Mouse (Mus musculus) lung, embryonic 14.5 days (tissue): ENCODE measurements around the gene Med22. TPM values are rescaled to one million over a fixed set of nuclear protein-coding genes. Genes with fewer than 3 reads are reported as not detected.

Source experiments
- ATAC-seq: fragments of 200-750 bp; cut with Nextera tagmentation; 2 replicates; pipeline ENCODE4 v1.8.0; 2017; ENCODE audit warnings: mild to moderate bottlenecking, moderate TSS enrichment, moderate library complexity; ENCODE audit not compliant: insufficient read depth
- DNase-seq: peaks from one replicate; pipeline ENCODE4 v3.0.0-alpha.2; 2015
- H3K27ac ChIP-seq: fragments of 300-500 bp; sonication (generic); 2 replicates; pipeline ENCODE4 v1.5.1; 2014; ENCODE audit warnings: low read depth, mild to moderate bottlenecking, moderate library complexity
- H3K27me3 ChIP-seq: fragments of 300-500 bp; sonication (generic); 2 replicates; pipeline ENCODE4 v1.6.1; 2014; ENCODE audit warnings: low read length, control low read depth; ENCODE audit not compliant: insufficient read depth
- H3K36me3 ChIP-seq: fragments of 300-500 bp; sonication (generic); 2 replicates; pipeline ENCODE4 v1.6.1; 2014; ENCODE audit warnings: control low read depth; ENCODE audit not compliant: insufficient read depth
- H3K4me1 ChIP-seq: fragments of 300-500 bp; sonication (generic); 2 replicates; pipeline ENCODE4 v1.6.1; 2014; ENCODE audit warnings: antibody characterized with exemption, control low read depth; ENCODE audit not compliant: insufficient read depth
- H3K4me2 ChIP-seq: fragments of 300-500 bp; sonication (generic); 2 replicates; pipeline ENCODE4 v1.6.1; 2014; ENCODE audit warnings: mild to moderate bottlenecking
- H3K4me3 ChIP-seq: fragments of 300-500 bp; sonication (generic); 2 replicates; pipeline ENCODE4 v1.5.1; 2014; ENCODE audit warnings: low read depth, low read length
- H3K9ac ChIP-seq: fragments of 300-500 bp; sonication (generic); 2 replicates; pipeline ENCODE4 v1.6.1; 2014
- H3K9me3 ChIP-seq: fragments of 300-500 bp; sonication (generic); 2 replicates; pipeline ENCODE4 v1.6.1; 2016; ENCODE audit warnings: low read depth, low read length, control low read depth
- CTCF ChIP-seq: IDR thresholded peaks from 2 replicates; pipeline ENCODE4 v1.5.1; 2016; ENCODE audit warnings: antibody characterized with exemption, low read depth
- WGBS: fragments of 180-500 bp; shearing (Covaris S2); extraction: QIAGEN DNeasy Blood & Tissue Kit; methylation state at CpG from one replicate; pipeline ENCODE4 v1.1.7; 2014; 5-methylcytosine and 5-hydroxymethylcytosine counted together
- polyA plus RNA-seq: library from polyadenylated mRNA; unstranded; fragments of >200 nt; fragmentation: Nextera tagmentation; extraction: Ambion mirVana; gene quantifications from 2 replicates; pipeline ENCODE4 v1.2.1, GENCODE M21; 2014

Med22 gene
- polyA plus RNA-seq, 1 experiment from 2014 or later = 34.6 TPM

DNA sequence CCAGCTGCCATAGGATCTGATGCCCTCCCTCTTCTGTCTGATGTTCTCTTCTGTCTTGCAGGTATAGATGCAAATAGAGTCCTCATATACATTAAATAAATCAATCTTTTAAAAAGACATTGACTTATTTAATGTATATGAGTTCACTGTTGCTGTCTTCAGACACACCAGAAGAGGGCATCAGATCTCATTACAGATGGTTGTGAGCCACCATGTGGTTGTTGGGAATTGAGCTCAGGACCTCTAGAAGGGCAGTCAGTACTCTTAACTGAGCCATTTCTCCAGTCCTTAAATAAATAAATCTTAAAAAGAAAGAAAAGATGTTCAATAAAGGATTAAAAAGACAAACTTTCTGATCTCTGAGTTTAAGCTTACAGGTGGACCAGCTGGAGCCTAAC is 1.1 kb downstream of the Med22 start:
- peaks cover 8% of the 10 kb centered on the region; the same call in 1 of the 2 replicates for H3K4me1 ChIP-seq
- no peaks in the 10 kb centered on the region for H3K9me3 ChIP-seq
- H3K36me3 ChIP-seq = peaks cover 81% of the 10 kb centered on the region
- peak overlapping the region; percentile 69 for H3K9ac ChIP-seq
- no peak for ATAC-seq
- H3K4me2 ChIP-seq = peak overlapping the region; percentile 69
- no peaks in the 10 kb centered on the region for H3K27me3 ChIP-seq
- no peak for DNase-seq
- TF ChIP-seq CTCF = peak; percentile 37; the same call in 1 of the 2 replicates
- H3K4me3 ChIP-seq = peak overlapping the region; percentile 87
- 0 out of 2 replicates have a peak overlapping the region, but pooled peaks have one; percentile 87 for H3K27ac ChIP-seq

DNA sequence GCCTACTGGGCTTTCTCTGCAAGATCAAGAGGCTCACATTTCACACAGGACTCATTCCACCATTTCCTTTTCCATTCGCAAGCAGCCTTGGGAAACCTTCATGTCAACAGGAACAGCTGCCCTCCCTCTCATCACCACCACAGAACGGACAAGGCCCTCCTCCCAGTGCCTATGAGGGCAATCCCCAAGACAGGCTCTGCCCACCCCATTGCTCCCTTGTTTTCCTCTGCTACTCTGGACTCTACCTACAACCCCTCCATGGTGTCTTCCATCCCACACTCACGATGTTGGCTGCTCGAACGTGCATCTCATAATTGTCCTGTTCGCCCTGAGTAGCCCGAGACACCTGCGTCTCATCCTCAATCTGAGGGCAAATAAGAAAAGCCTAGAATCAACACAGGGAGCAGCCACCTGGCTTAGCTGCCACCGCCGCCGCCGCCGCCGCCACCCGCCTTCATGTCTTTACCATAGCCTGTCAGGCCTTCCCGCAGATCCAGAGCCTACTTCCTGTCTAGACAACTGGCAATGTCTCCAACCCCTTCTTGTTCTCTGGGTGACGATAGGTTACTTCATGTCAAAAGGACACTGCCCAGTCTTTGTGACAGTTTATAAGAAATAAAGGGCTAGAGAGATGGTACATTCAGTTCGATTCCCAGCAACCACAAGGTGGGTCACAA is 1.6 kb downstream of the Med22 start:
- no peaks in the 10 kb centered on the region for H3K9me3 ChIP-seq

DNA sequence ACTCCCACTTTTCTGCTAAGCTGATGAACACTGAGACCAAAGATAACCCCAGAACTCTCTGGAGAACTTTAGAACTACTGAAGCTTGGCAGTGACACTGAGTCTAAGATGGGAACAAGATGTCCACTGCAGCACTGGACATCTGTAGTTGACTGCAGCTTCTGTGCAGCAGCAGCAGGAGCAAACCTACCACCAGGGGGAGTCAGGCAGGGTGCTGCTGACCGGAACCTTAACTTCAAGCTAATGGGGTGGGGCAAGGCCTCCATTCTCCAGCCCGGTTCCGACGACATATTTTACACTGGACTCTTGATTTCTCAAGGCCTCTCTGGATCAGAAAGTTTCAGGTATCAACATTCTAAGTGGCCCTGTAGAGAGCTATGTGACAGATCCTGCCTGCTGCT is 3.4 kb downstream of the Med22 start:
- no peak for ATAC-seq
- peak; percentile 74 for DNase-seq
- Histone ChIP-seq H3K4me1 (peaks cover 13% of the 10 kb centered on the region; the same call in 1 of the 2 replicates), H3K4me3 (no peak overlapping the region), H3K27ac (no peak overlapping the region), H3K27me3 (no peaks in the 10 kb centered on the region), H3K36me3 (peaks cover 59% of the 10 kb centered on the region), H3K4me2 (no peak overlapping the region), H3K9ac (no peak overlapping the region; the same call in 1 of the 2 replicates), H3K9me3 (no peaks in the 10 kb centered on the region)
- peak; percentile 85 for TF ChIP-seq CTCF
- WGBS = 46% methylated on average over 4 of the region's 4 CpGs

More for the DNA sequence above, 1.6 kb downstream of the Med22 start:
- peaks cover 76% of the 10 kb centered on the region for H3K36me3 ChIP-seq
- no peaks in the 10 kb centered on the region for H3K27me3 ChIP-seq
- DNase-seq = no peak
- H3K4me1 ChIP-seq = peaks cover 8% of the 10 kb centered on the region; the same call in 1 of the 2 replicates
- no peak overlapping the region for H3K27ac ChIP-seq
- WGBS = 77% methylated on average over 18 of the region's 18 CpGs
- peak overlapping the region; percentile 87 for H3K4me3 ChIP-seq
- no peak for TF ChIP-seq CTCF
- peak overlapping the region; percentile 69 for H3K9ac ChIP-seq
- no peak for ATAC-seq
- H3K4me2 ChIP-seq = peak overlapping the region; percentile 69

DNA sequence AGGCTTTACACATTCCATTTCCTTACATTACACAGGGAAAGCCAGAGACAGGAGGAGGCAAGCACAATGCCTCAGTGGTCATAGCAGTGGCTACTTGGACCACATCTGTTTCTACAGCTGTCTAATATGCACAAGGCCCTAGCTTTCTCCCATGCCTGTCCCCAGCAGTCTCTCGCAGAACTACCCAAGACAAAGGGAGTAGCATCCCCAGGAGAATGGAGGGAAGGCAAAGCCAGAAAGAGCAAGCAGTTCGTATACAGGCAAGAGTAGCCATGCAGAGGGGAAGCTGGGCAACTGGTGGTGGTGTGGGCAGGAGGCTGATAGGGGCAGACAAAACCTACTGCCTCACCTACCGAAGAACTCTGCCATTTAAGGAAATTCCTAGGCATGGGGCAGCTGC is 4.0 kb downstream of the Med22 start:
- Histone ChIP-seq H3K27ac (no peak overlapping the region), H3K4me3 (no peak overlapping the region), H3K4me2 (no peak overlapping the region), H3K9ac (no peak overlapping the region), H3K9me3 (no peaks in the 10 kb centered on the region), H3K27me3 (no peaks in the 10 kb centered on the region), H3K36me3 (peaks cover 52% of the 10 kb centered on the region), H3K4me1 (peaks cover 18% of the 10 kb centered on the region; the same call in 1 of the 2 replicates)
- WGBS = 90% methylated on average over 3 of the region's 3 CpGs
- TF ChIP-seq CTCF = no peak
- ATAC-seq (no peak), DNase-seq (no peak)

DNA sequence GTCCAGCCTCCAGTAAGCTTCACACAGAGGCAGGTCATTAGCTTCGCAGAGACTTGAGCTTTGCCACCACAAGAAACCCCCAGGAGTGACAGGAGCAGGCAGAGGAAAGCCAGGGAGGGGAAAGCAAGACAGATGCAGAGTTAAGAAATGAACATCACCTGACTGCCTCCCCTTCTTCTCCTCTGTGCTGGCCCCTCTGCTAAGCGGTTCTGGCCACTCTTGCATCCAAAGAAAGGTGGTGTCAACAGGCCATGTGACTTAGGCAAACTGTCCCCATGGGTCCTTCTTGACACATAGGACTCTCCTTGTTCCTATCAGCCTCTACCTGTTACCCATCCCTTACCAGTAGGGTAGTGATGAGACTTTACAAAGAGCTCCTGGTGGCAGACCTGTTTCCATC is 4.5 kb downstream of the Med22 start:
- H3K36me3 ChIP-seq = peaks cover 48% of the 10 kb centered on the region
- H3K4me2 ChIP-seq = no peak overlapping the region
- no peak overlapping the region for H3K4me3 ChIP-seq
- no peak for DNase-seq
- TF ChIP-seq CTCF = no peak
- H3K9me3 ChIP-seq = no peaks in the 10 kb centered on the region
- ATAC-seq = no peak
- no peak overlapping the region for H3K27ac ChIP-seq
- H3K9ac ChIP-seq = no peak overlapping the region
- H3K27me3 ChIP-seq = no peaks in the 10 kb centered on the region
- WGBS = 77% methylated on average over 2 of the region's 2 CpGs
- H3K4me1 ChIP-seq = peaks cover 18% of the 10 kb centered on the region; the same call in 1 of the 2 replicates

DNA sequence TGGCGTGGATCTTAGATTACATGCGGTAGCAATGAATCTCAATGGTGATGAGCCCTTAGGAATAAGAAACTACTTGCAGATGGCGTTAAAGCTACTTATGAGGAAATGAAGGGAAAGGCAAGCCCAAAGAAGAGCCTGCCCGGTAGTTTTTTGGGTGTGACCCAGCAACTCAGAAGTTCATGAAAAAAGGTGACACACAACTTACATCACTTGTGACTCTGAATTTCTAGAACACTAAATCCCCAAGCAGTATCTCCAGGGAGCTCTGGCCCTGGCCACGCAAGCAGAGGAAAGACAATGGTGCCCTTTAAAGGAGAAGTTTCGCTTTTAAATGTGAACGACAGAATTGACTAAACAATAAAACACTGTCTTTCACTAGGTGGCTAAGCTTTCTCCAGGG is 7.2 kb downstream of the Med22 start:
- TF ChIP-seq CTCF = no peak
- Histone ChIP-seq H3K4me3 (peak overlapping the region; percentile 85), H3K4me1 (peaks cover 10% of the 10 kb centered on the region; the same call in 1 of the 2 replicates), H3K9me3 (no peaks in the 10 kb centered on the region), H3K27me3 (no peaks in the 10 kb centered on the region), H3K36me3 (peaks cover 62% of the 10 kb centered on the region), H3K9ac (peak overlapping the region; percentile 83), H3K27ac (peak overlapping the region; percentile 86), H3K4me2 (peak overlapping the region; percentile 91)
- ATAC-seq = no peak
- DNase-seq = no peak
- WGBS = 13% methylated on average over 7 of the region's 7 CpGs

DNA sequence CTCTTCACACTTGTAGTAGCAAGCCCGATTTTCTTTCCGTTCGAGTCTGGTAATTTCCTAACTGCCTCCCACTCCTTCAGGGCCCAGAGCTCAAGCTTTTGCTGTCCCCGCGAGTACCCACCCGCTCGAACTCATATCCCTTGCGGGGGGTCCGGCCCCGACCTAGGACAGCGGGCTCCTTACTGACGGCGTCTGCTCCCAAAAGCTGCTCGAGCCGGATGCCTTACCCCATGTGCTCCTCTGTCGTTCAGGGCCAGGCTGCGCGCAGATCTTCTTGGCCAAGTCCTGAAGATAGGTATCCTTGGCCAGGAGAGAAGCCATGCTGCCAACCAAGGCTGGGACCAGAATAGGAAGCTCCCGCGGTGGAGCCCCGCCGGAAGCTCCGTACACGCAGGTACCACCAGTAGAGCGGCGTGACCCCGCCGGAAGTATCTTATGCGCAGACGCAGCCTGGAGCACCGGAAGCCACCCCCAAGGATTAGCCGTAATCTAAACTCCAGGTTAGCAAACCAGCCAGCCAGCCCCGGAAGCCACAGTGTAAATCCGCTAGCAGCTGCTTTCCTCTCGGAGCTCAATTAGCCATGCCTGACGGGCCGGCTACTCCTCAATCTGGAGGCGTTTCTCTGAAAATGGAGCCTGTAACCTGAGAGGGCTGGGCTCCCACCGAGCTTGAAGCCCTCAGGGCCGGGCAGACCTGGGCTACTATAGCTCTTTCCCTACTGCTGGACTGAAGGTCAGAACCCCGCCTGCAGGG is 7.8 kb downstream of the Med22 start, which contains the start of gene Surf6:
TSS of gene Surf6 (minus strand) at position 413 of the 754 bp plus-strand sequence.
- under 1% methylated on average over 41 of the region's 41 CpGs for WGBS
- H3K4me1 ChIP-seq = peaks cover 10% of the 10 kb centered on the region; the same call in 1 of the 2 replicates

More for the DNA sequence above, 7.8 kb downstream of the Med22 start, which contains the start of gene Surf6:
- peak within 1 kb of the TSS; percentile 85 for H3K4me3 ChIP-seq
- ATAC-seq = peak; percentile 94
- peak; percentile 98 for DNase-seq
- no peaks in the 10 kb centered on the region for H3K9me3 ChIP-seq
- H3K36me3 ChIP-seq = peaks cover 62% of the 10 kb centered on the region
- peak within 1 kb of the TSS; percentile 83 for H3K9ac ChIP-seq
- H3K27ac ChIP-seq = peak within 1 kb of the TSS; percentile 86
- H3K27me3 ChIP-seq = no peaks in the 10 kb centered on the region
- TF ChIP-seq CTCF = no peak
- H3K4me2 ChIP-seq = peak within 1 kb of the TSS; percentile 91
